Mouse (Mus musculus): ENCODE measurements around the gene Sod3. TPM values are rescaled to one million over a fixed set of nuclear protein-coding genes. Genes with fewer than 3 reads are reported as not detected.

Gene Sod3
- polyA plus RNA-seq (2015; fragmentation: Nextera tagmentation; extraction: Ambion mirVana): 2.7 and 3.2 TPM in 2 replicates

- no peak for ATAC-seq (ENCODE audit: insufficient number of reproducible peaks, low FRiP score, low TSS enrichment, low read depth)
- Histone ChIP-seq H3K27me3 (no peaks in the 10 kb centered on the region), H3K9ac (no peak within 1 kb of the TSS), H3K27ac (replicated peaks) (no peak within 1 kb of the TSS; the same call in 1 of the 2 replicates), H3K9me3 (replicated peaks) (no peaks in the 10 kb centered on the region), H3K4me2 (replicated peaks) (no peak within 1 kb of the TSS), H3K4me3 (replicated peaks) (no peak within 1 kb of the TSS), H3K4me1 (peaks cover 29% of the 10 kb centered on the region), H3K36me3 (no peaks in the 10 kb centered on the region)
- WGBS: 26% methylated on average over 11 of the region's 11 CpGs
These were observed at the start of gene Sod3 for GRCm38 (mm10) chr5:52363468-52364150. Gene Sod3 (plus strand): TSS chr5:52363791.

- no peak overlapping the region for H3K4me2 ChIP-seq (replicated peaks)
- H3K9ac ChIP-seq: no peak overlapping the region
- 81% methylated on average over 7 of the region's 7 CpGs for WGBS
- no peak overlapping the region for H3K4me3 ChIP-seq (replicated peaks)
- ATAC-seq (ENCODE audit: insufficient number of reproducible peaks, low FRiP score, low TSS enrichment, low read depth): no peak
- no peaks in the 10 kb centered on the region for H3K4me1 ChIP-seq
- H3K9me3 ChIP-seq (replicated peaks): no peaks in the 10 kb centered on the region
- no peak overlapping the region for H3K27ac ChIP-seq (replicated peaks)
- H3K36me3 ChIP-seq: no peaks in the 10 kb centered on the region
- no peaks in the 10 kb centered on the region for H3K27me3 ChIP-seq
These were observed 46.7 kb upstream of the Sod3 start for GRCm38 (mm10) chr5:52316926-52317325.

- no peak overlapping the region for H3K4me2 ChIP-seq (replicated peaks)
- H3K4me3 ChIP-seq (replicated peaks): no peak overlapping the region
- H3K9ac ChIP-seq: no peak overlapping the region
- H3K36me3 ChIP-seq: no peaks in the 10 kb centered on the region
- WGBS: 35% methylated on average over 8 of the region's 8 CpGs
- ATAC-seq (ENCODE audit: insufficient number of reproducible peaks, low FRiP score, low TSS enrichment, low read depth): no peak
- H3K27me3 ChIP-seq: no peaks in the 10 kb centered on the region
- H3K4me1 ChIP-seq: no peaks in the 10 kb centered on the region
- H3K27ac ChIP-seq (replicated peaks): no peak overlapping the region
- H3K9me3 ChIP-seq (replicated peaks): no peaks in the 10 kb centered on the region
These were observed 44.1 kb upstream of the Sod3 start for GRCm38 (mm10) chr5:52319499-52319898.

- no peaks in the 10 kb centered on the region for H3K9me3 ChIP-seq (replicated peaks)
- no peak for ATAC-seq (ENCODE audit: insufficient number of reproducible peaks, low FRiP score, low TSS enrichment, low read depth)
- H3K36me3 ChIP-seq: no peaks in the 10 kb centered on the region
- no peaks in the 10 kb centered on the region for H3K27me3 ChIP-seq
- no peak overlapping the region for H3K4me3 ChIP-seq (replicated peaks)
- no peaks in the 10 kb centered on the region for H3K4me1 ChIP-seq
- H3K9ac ChIP-seq: no peak overlapping the region
- WGBS: 37% methylated on average over 8 of the region's 8 CpGs
- H3K4me2 ChIP-seq (replicated peaks): no peak overlapping the region
- H3K27ac ChIP-seq (replicated peaks): no peak overlapping the region
These were observed 31.5 kb upstream of the Sod3 start for GRCm38 (mm10) chr5:52332120-52332519.

- H3K27ac ChIP-seq (replicated peaks): no peak overlapping the region
- no peak for ATAC-seq (ENCODE audit: insufficient number of reproducible peaks, low FRiP score, low TSS enrichment, low read depth)
- H3K9ac ChIP-seq: no peak overlapping the region
- H3K4me1 ChIP-seq: no peaks in the 10 kb centered on the region
- no peaks in the 10 kb centered on the region for H3K27me3 ChIP-seq
- 57% methylated on average over 3 of the region's 3 CpGs for WGBS
- H3K4me2 ChIP-seq (replicated peaks): no peak overlapping the region
- H3K36me3 ChIP-seq: no peaks in the 10 kb centered on the region
- H3K4me3 ChIP-seq (replicated peaks): no peak overlapping the region
- H3K9me3 ChIP-seq (replicated peaks): no peaks in the 10 kb centered on the region
These were observed 28.0 kb upstream of the Sod3 start for GRCm38 (mm10) chr5:52335590-52335989.

- ATAC-seq (ENCODE audit: insufficient number of reproducible peaks, low FRiP score, low TSS enrichment, low read depth): no peak
- Histone ChIP-seq H3K4me1 (no peaks in the 10 kb centered on the region), H3K27me3 (no peaks in the 10 kb centered on the region), H3K4me3 (replicated peaks) (no peak overlapping the region), H3K36me3 (no peaks in the 10 kb centered on the region), H3K9ac (no peak overlapping the region), H3K27ac (replicated peaks) (no peak overlapping the region), H3K9me3 (replicated peaks) (no peaks in the 10 kb centered on the region), H3K4me2 (replicated peaks) (no peak overlapping the region)
- WGBS: 74% methylated on average over 2 of the region's 2 CpGs
These were observed 24.5 kb upstream of the Sod3 start for GRCm38 (mm10) chr5:52339134-52339533.

- 55% methylated on average over 2 of the region's 2 CpGs for WGBS
- no peaks in the 10 kb centered on the region for H3K27me3 ChIP-seq
- ATAC-seq (ENCODE audit: insufficient number of reproducible peaks, low FRiP score, low TSS enrichment, low read depth): no peak
- H3K4me1 ChIP-seq: 0 out of 2 replicates have a peak, but pooled peaks cover 3% of the 10 kb centered on the region
- H3K9me3 ChIP-seq (replicated peaks): no peaks in the 10 kb centered on the region
- no peaks in the 10 kb centered on the region for H3K36me3 ChIP-seq
- H3K4me3 ChIP-seq (replicated peaks): no peak overlapping the region
- no peak overlapping the region for H3K27ac ChIP-seq (replicated peaks)
- no peak overlapping the region for H3K4me2 ChIP-seq (replicated peaks)
- no peak overlapping the region for H3K9ac ChIP-seq
These were observed 16.7 kb upstream of the Sod3 start for GRCm38 (mm10) chr5:52346890-52347289.

- no peaks in the 10 kb centered on the region for H3K9me3 ChIP-seq (replicated peaks)
- H3K4me1 ChIP-seq: 0 out of 2 replicates have a peak, but pooled peaks cover 3% of the 10 kb centered on the region
- no peak overlapping the region for H3K4me2 ChIP-seq (replicated peaks)
- no peak overlapping the region for H3K27ac ChIP-seq (replicated peaks)
- H3K36me3 ChIP-seq: no peaks in the 10 kb centered on the region
- 61% methylated on average over 2 of the region's 2 CpGs for WGBS
- H3K4me3 ChIP-seq (replicated peaks): no peak overlapping the region
- no peaks in the 10 kb centered on the region for H3K27me3 ChIP-seq
- H3K9ac ChIP-seq: no peak overlapping the region
- no peak for ATAC-seq (ENCODE audit: insufficient number of reproducible peaks, low FRiP score, low TSS enrichment, low read depth)
These were observed 13.1 kb upstream of the Sod3 start for GRCm38 (mm10) chr5:52350451-52350850.

GRCm38 (mm10) chr5:52351561-52351960 lies 12.0 kb upstream of the Sod3 start:
- no peaks in the 10 kb centered on the region for H3K27me3 ChIP-seq

GRCm38 (mm10) chr5:52352730-52353129 lies 10.9 kb upstream of the Sod3 start:
- no peak overlapping the region for H3K9ac ChIP-seq
- H3K27me3 ChIP-seq: no peaks in the 10 kb centered on the region
- no peak for ATAC-seq (ENCODE audit: insufficient number of reproducible peaks, low FRiP score, low TSS enrichment, low read depth)
- no peak overlapping the region for H3K4me3 ChIP-seq (replicated peaks)
- H3K9me3 ChIP-seq (replicated peaks): no peaks in the 10 kb centered on the region
- H3K4me1 ChIP-seq: 0 out of 2 replicates have a peak, but pooled peaks cover 3% of the 10 kb centered on the region
- no peak overlapping the region for H3K27ac ChIP-seq (replicated peaks)
- WGBS: 77% methylated on average over 5 of the region's 5 CpGs
- no peak overlapping the region for H3K4me2 ChIP-seq (replicated peaks)
- H3K36me3 ChIP-seq: no peaks in the 10 kb centered on the region

More at GRCm38 (mm10) chr5:52351561-52351960, 12.0 kb upstream of the Sod3 start:
- no peak overlapping the region for H3K27ac ChIP-seq (replicated peaks)
- no peak overlapping the region for H3K4me2 ChIP-seq (replicated peaks)
- H3K9ac ChIP-seq: no peak overlapping the region
- H3K4me1 ChIP-seq: 0 out of 2 replicates have a peak, but pooled peaks cover 3% of the 10 kb centered on the region
- ATAC-seq (ENCODE audit: insufficient number of reproducible peaks, low FRiP score, low TSS enrichment, low read depth): no peak
- no peak overlapping the region for H3K4me3 ChIP-seq (replicated peaks)
- WGBS: 53% methylated on average over 2 of the region's 2 CpGs
- no peaks in the 10 kb centered on the region for H3K9me3 ChIP-seq (replicated peaks)
- H3K36me3 ChIP-seq: no peaks in the 10 kb centered on the region

GRCm38 (mm10) chr5:52354441-52354840 lies 9.2 kb upstream of the Sod3 start:
- Histone ChIP-seq H3K27me3 (no peaks in the 10 kb centered on the region), H3K27ac (replicated peaks) (no peak overlapping the region), H3K4me2 (replicated peaks) (no peak overlapping the region), H3K4me3 (replicated peaks) (no peak overlapping the region), H3K36me3 (no peaks in the 10 kb centered on the region), H3K4me1 (0 out of 2 replicates have a peak, but pooled peaks cover 3% of the 10 kb centered on the region), H3K9me3 (replicated peaks) (no peaks in the 10 kb centered on the region), H3K9ac (no peak overlapping the region)
- ATAC-seq (ENCODE audit: insufficient number of reproducible peaks, low FRiP score, low TSS enrichment, low read depth): no peak
- whole genome bisulfite sequencing: 64% methylated on average over 4 of the region's 4 CpGs

- H3K27ac ChIP-seq (replicated peaks): no peak overlapping the region
- no peaks in the 10 kb centered on the region for H3K9me3 ChIP-seq (replicated peaks)
- ATAC-seq (ENCODE audit: insufficient number of reproducible peaks, low FRiP score, low TSS enrichment, low read depth): no peak
- no peaks in the 10 kb centered on the region for H3K27me3 ChIP-seq
- H3K4me2 ChIP-seq (replicated peaks): no peak overlapping the region
- H3K9ac ChIP-seq: no peak overlapping the region
- 75% methylated on average over 7 of the region's 7 CpGs for WGBS
- H3K4me1 ChIP-seq: peaks cover 15% of the 10 kb centered on the region
- no peak overlapping the region for H3K4me3 ChIP-seq (replicated peaks)
- no peaks in the 10 kb centered on the region for H3K36me3 ChIP-seq
These were observed 8.0 kb upstream of the Sod3 start for GRCm38 (mm10) chr5:52355612-52356011.

Data from embryonic facial prominence, embryonic 15.5 days (tissue).